Mouse (Mus musculus) 416B (cell line): ENCODE data around the gene Elmo1.
A peak's percentile ranks its signal among the peaks of the same experiment; 100 is the strongest.

Experiments used
- DNase-seq: peaks from one replicate; pipeline ENCODE4 v3.0.0; 2011; ENCODE audit warnings: low read depth

The Elmo1 gene

GRCm38 (mm10) chr13:20121385-20122043 lies 31.1 kb downstream of the Elmo1 start:
- DNase-seq, result no peak

- DNase-seq, result no peak
Observed at GRCm38 (mm10) chr13:20123975-20124374, 33.6 kb downstream of the Elmo1 start.

GRCm38 (mm10) chr13:20124965-20125364 lies 34.6 kb downstream of the Elmo1 start:
- no peak for DNase-seq

GRCm38 (mm10) chr13:20125845-20126244 lies 35.4 kb downstream of the Elmo1 start:
- no peak for DNase-seq

- DNase-seq, result peak; percentile 61
Observed at GRCm38 (mm10) chr13:20127553-20127952, 37.2 kb downstream of the Elmo1 start.

- no peak for DNase-seq
Observed at GRCm38 (mm10) chr13:20128097-20128496, 37.7 kb downstream of the Elmo1 start.

- no peak for DNase-seq
Observed at GRCm38 (mm10) chr13:20130731-20131130, 40.3 kb downstream of the Elmo1 start.

- DNase-seq, result no peak
Observed at GRCm38 (mm10) chr13:20131322-20131997, 41.1 kb downstream of the Elmo1 start.

GRCm38 (mm10) chr13:20131998-20132371 lies 41.6 kb downstream of the Elmo1 start:
- DNase-seq, result no peak

GRCm38 (mm10) chr13:20133602-20134394 lies 43.4 kb downstream of the Elmo1 start:
- no peak for DNase-seq

GRCm38 (mm10) chr13:20134395-20135225 lies 44.2 kb downstream of the Elmo1 start:
- DNase-seq, result peak; percentile 43

GRCm38 (mm10) chr13:20136753-20137152 lies 46.4 kb downstream of the Elmo1 start:
- DNase-seq, result no peak

- peak; percentile 67 for DNase-seq
Observed at GRCm38 (mm10) chr13:20138466-20138865, 48.1 kb downstream of the Elmo1 start.

- DNase-seq, result no peak
Observed at GRCm38 (mm10) chr13:20139060-20139459, 48.7 kb downstream of the Elmo1 start.

- DNase-seq, result peak; percentile 78
Observed at GRCm38 (mm10) chr13:20139825-20140665, 49.6 kb downstream of the Elmo1 start.

- DNase-seq, result no peak
Observed at GRCm38 (mm10) chr13:20142637-20143036, 52.2 kb downstream of the Elmo1 start.

GRCm38 (mm10) chr13:20146848-20147247 lies 56.5 kb downstream of the Elmo1 start:
- DNase-seq, result no peak

GRCm38 (mm10) chr13:20147736-20148135 lies 57.3 kb downstream of the Elmo1 start:
- no peak for DNase-seq

- no peak for DNase-seq
Observed at GRCm38 (mm10) chr13:20150130-20150835, 59.9 kb downstream of the Elmo1 start.

- peak; percentile 87 for DNase-seq
Observed at GRCm38 (mm10) chr13:20151302-20151978, 61.0 kb downstream of the Elmo1 start.
